ENCODE assay signal across 13 mouse cellular contexts in the genomic region with DNA sequence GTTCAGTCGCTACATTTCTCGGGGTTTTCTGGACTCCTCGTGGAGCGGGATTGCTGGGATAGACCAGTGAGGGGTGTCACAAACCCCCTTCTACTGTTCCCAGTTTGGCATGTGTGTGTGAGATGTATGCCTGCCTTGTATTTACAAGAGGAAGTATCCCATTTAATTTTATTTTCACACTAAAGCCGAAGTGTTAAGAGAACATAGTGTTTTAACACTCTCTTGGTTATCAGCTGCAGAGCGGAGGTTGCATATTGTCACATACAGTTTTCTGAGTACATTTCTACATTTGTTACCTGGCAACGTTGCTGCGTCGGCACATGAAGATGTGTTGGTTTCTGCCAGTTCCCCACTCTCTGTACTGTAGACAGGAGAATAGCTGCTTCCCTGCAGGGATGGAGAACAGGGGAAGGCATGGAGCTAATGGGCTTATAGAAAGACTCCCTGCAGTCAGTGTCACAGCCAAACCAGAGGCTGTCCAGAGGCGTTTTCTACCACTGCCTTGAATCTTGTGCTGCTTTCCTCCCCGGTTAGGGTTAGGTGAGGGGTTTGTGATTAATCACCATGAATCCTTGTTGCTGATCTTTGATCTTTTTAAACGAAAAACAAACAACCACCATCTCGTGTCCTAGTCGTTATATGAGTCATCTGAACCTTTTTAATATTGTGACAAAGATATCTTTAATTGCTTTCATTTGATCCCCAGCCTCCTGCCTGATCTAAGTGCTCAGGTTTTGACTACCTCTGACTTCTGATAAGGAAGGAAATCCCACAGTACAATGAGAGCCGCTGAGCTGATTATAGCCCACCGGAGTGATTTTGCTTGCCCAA.
DNase-seq lines count a peak whose midpoint lies in the region; ATAC-seq and TF ChIP-seq lines count a peak whose summit lies in the region.
"Had no signal": no experiment of that assay in that cellular context is flagged by ENCODE, and none has a peak within 500 bp of the region (broad histone marks: within the 10 kb centered on the region; RNA-seq: fewer than 3 reads in every experiment).

No protein-coding gene starts in this region.

- no peak for DNase-seq in forebrain, embryonic 10.5 days (ENCODE audit: extremely low spot score, low spot score)
- DNase-seq in layer of hippocampus, adult 9-11 months, result peak; percentile 89
- DNase-seq in spleen, postnatal 4 days (ENCODE audit: low spot score in 2 of 2), result no peak
- no peak for DNase-seq in MN1 (ENCODE audit: low spot score)
- DNase-seq: adrenal gland, postnatal 14 days; heart, postnatal 36 days; kidney, postnatal 10 days had no signal

- H3K4me1 ChIP-seq in forebrain, embryonic 15.5 days, result peaks cover 24% of the 10 kb centered on the region
- peaks cover 52% of the 10 kb centered on the region for H3K4me1 ChIP-seq in forebrain, embryonic 10.5 days
- H3K4me1 ChIP-seq in midbrain, embryonic 15.5 days, result peaks cover 35% of the 10 kb centered on the region
- peaks cover 35% of the 10 kb centered on the region for H3K4me1 ChIP-seq in midbrain, embryonic 13.5 days (replicated peaks)
- peaks cover 38% of the 10 kb centered on the region for H3K4me1 ChIP-seq in small intestine, adult 2 months (ENCODE audit: control insufficient read depth, insufficient read depth, insufficient read length, low read length)

- H3K36me3 ChIP-seq in forebrain, embryonic 15.5 days, result no peaks in the 10 kb centered on the region
- 0 out of 2 replicates have a peak, but pooled peaks cover 2% of the 10 kb centered on the region for H3K36me3 ChIP-seq in forebrain, embryonic 10.5 days (replicated peaks)
- H3K36me3 ChIP-seq in midbrain, embryonic 15.5 days (replicated peaks), result no peaks in the 10 kb centered on the region
- no peaks in the 10 kb centered on the region for H3K36me3 ChIP-seq in midbrain, embryonic 13.5 days
- H3K36me3 ChIP-seq in small intestine, adult 2 months (ENCODE audit: control insufficient read depth, insufficient read depth, low read length), result no peaks in the 10 kb centered on the region
- H3K36me3 ChIP-seq: limb, embryonic 15.5 days; stomach, embryonic 15.5 days had no signal

- H3K27me3 ChIP-seq in forebrain, embryonic 15.5 days, result no peaks in the 10 kb centered on the region
- H3K27me3 ChIP-seq in forebrain, embryonic 10.5 days (ENCODE audit: poor library complexity, severe bottlenecking), result 0 out of 2 replicates have a peak, but pooled peaks cover 5% of the 10 kb centered on the region
- H3K27me3 ChIP-seq in midbrain, embryonic 15.5 days (replicated peaks), result no peaks in the 10 kb centered on the region
- H3K27me3 ChIP-seq in midbrain, embryonic 13.5 days, result no peaks in the 10 kb centered on the region
- no peaks in the 10 kb centered on the region for H3K27me3 ChIP-seq in small intestine, adult 2 months (ENCODE audit: control insufficient read depth, insufficient read depth, low read length)
- H3K27me3 ChIP-seq: limb, embryonic 15.5 days; stomach, embryonic 15.5 days had no signal

- no peak for TF ChIP-seq POLR2A in small intestine, adult 2 months (IDR thresholded peaks at IDR 0.05; ENCODE audit: low read depth, low read length)

- H3K4me3 ChIP-seq in forebrain, embryonic 15.5 days, result no peak overlapping the region
- H3K4me3 ChIP-seq in forebrain, embryonic 10.5 days, result no peak overlapping the region
- H3K4me3 ChIP-seq in midbrain, embryonic 15.5 days, result no peak overlapping the region
- no peak overlapping the region for H3K4me3 ChIP-seq in midbrain, embryonic 13.5 days (replicated peaks)
- H3K4me3 ChIP-seq in small intestine, adult 2 months (ENCODE audit: low read depth, low read length), result no peak overlapping the region
- H3K4me3 ChIP-seq: limb, embryonic 15.5 days; stomach, embryonic 15.5 days had no signal

- H3K27ac ChIP-seq in forebrain, embryonic 15.5 days (replicated peaks), result peak overlapping the region; percentile 2; the same call in 1 of the 2 replicates
- H3K27ac ChIP-seq in forebrain, embryonic 10.5 days, result no peak overlapping the region
- peak overlapping the region; percentile 67 for H3K27ac ChIP-seq in midbrain, embryonic 15.5 days
- H3K27ac ChIP-seq in midbrain, embryonic 13.5 days, result no peak overlapping the region
- peak overlapping the region; percentile 80 for H3K27ac ChIP-seq in small intestine, adult 2 months (ENCODE audit: insufficient read depth, low read depth, low read length)
- H3K27ac ChIP-seq: stomach, embryonic 15.5 days had no signal

- 0 out of 2 replicates have a peak, but pooled peaks have one; percentile 11 for ATAC-seq in forebrain, embryonic 15.5 days (replicated peaks)
- peak; percentile 46 for ATAC-seq in midbrain, embryonic 15.5 days (replicated peaks)
- ATAC-seq in midbrain, embryonic 13.5 days, result no peak

- no peak overlapping the region for H3K9ac ChIP-seq in forebrain, embryonic 15.5 days (replicated peaks)
- H3K9ac ChIP-seq in midbrain, embryonic 15.5 days, result no peak overlapping the region
- no peak overlapping the region for H3K9ac ChIP-seq in midbrain, embryonic 13.5 days (replicated peaks)
- H3K9ac ChIP-seq: limb, embryonic 15.5 days; stomach, embryonic 15.5 days had no signal

- WGBS in forebrain, embryonic 15.5 days, result 55% methylated on average over 16 of the region's 16 CpGs
- WGBS in forebrain, embryonic 10.5 days, result 73% methylated on average over 16 of the region's 16 CpGs
- WGBS in midbrain, embryonic 15.5 days, result 59% methylated on average over 16 of the region's 16 CpGs
- WGBS in midbrain, embryonic 13.5 days, result 62% methylated on average over 16 of the region's 16 CpGs
- 54% methylated on average over 16 of the region's 16 CpGs for WGBS in small intestine, adult 2 months

- TF ChIP-seq CTCF in small intestine, adult 2 months (IDR thresholded peaks at IDR 0.05; ENCODE audit: extremely low read depth, insufficient read length, insufficient replicate concordance, low read depth, low read length), result no peak

- H3K4me2 ChIP-seq in forebrain, embryonic 15.5 days (replicated peaks), result no peak overlapping the region
- 0 out of 2 replicates have a peak overlapping the region, but pooled peaks have one; percentile 4 for H3K4me2 ChIP-seq in midbrain, embryonic 15.5 days
- no peak overlapping the region for H3K4me2 ChIP-seq in midbrain, embryonic 13.5 days (replicated peaks)
- H3K4me2 ChIP-seq: limb, embryonic 15.5 days; stomach, embryonic 15.5 days had no signal

- H3K9me3 ChIP-seq in forebrain, embryonic 15.5 days, result no peaks in the 10 kb centered on the region
- no peaks in the 10 kb centered on the region for H3K9me3 ChIP-seq in forebrain, embryonic 10.5 days
- H3K9me3 ChIP-seq in midbrain, embryonic 15.5 days, result no peaks in the 10 kb centered on the region
- H3K9me3 ChIP-seq in midbrain, embryonic 13.5 days, result no peaks in the 10 kb centered on the region
- H3K9me3 ChIP-seq: limb, embryonic 15.5 days; stomach, embryonic 15.5 days had no signal

Comparison
In these comparisons a context has a peak if more than half of its experiments do, and no peak if none do; other contexts are left out.
1. H3K27ac ChIP-seq: peak in forebrain, embryonic 15.5 days (single experiment), midbrain, embryonic 15.5 days (single experiment) and small intestine, adult 2 months (single experiment); none in forebrain, embryonic 10.5 days (single experiment) and midbrain, embryonic 13.5 days (single experiment).